Mouse (Mus musculus): ENCODE measurements at regions not wholly inside any gene's neighbourhood (a gene's known extent, or its start where the extent isn't known, plus 50 kb on each side); places are given as distances from the start of the nearest gene placed in this dataset.

GRCm38 (mm10) chr14:76225532-76225931 is 114.8 kb downstream of the Nufip1 start:
- WGBS = 68% methylated on average over 12 of the region's 12 CpGs
- Histone ChIP-seq H3K4me3 (ENCODE audit: low read depth, low read length) (no peak overlapping the region), H3K27ac (ENCODE audit: low read depth, low read length) (no peak overlapping the region), H3K4me1 (ENCODE audit: insufficient read depth) (no peaks in the 10 kb centered on the region), H3K27me3 (ENCODE audit: insufficient read depth, low read length) (no peaks in the 10 kb centered on the region), H3K9ac (no peak overlapping the region), H3K36me3 (ENCODE audit: insufficient read depth) (no peaks in the 10 kb centered on the region), H3K4me2 (ENCODE audit: low read depth) (no peak overlapping the region), H3K9me3 (ENCODE audit: low read length) (no peaks in the 10 kb centered on the region)
- TF ChIP-seq CTCF (IDR thresholded peaks at IDR 0.05; ENCODE audit: low read depth) = no peak
- ATAC-seq = no peak
- no peak for DNase-seq

GRCm38 (mm10) chr14:76226621-76227297 is 116.1 kb downstream of the Nufip1 start:
- Histone ChIP-seq H3K9me3 (ENCODE audit: low read length) (no peaks in the 10 kb centered on the region), H3K4me2 (ENCODE audit: low read depth) (no peak overlapping the region), H3K36me3 (ENCODE audit: insufficient read depth) (no peaks in the 10 kb centered on the region), H3K9ac (no peak overlapping the region), H3K4me1 (ENCODE audit: insufficient read depth) (no peaks in the 10 kb centered on the region), H3K27me3 (ENCODE audit: insufficient read depth, low read length) (no peaks in the 10 kb centered on the region), H3K4me3 (ENCODE audit: low read depth, low read length) (no peak overlapping the region), H3K27ac (ENCODE audit: low read depth, low read length) (no peak overlapping the region)
- TF ChIP-seq CTCF (IDR thresholded peaks at IDR 0.05; ENCODE audit: low read depth) = no peak
- ATAC-seq (no peak), DNase-seq (no peak)
- WGBS = 74% methylated on average over 4 of the region's 4 CpGs

- ATAC-seq = no peak
These were observed 118.4 kb downstream of the Nufip1 start for GRCm38 (mm10) chr14:76228968-76229555.

GRCm38 (mm10) chr14:76239856-76240493 is 129.3 kb downstream of the Nufip1 start:
- no peak for ATAC-seq
- H3K36me3 ChIP-seq (ENCODE audit: insufficient read depth) = no peaks in the 10 kb centered on the region
- H3K4me2 ChIP-seq (ENCODE audit: low read depth) = no peak overlapping the region
- H3K9me3 ChIP-seq (ENCODE audit: low read length) = no peaks in the 10 kb centered on the region
- H3K27ac ChIP-seq (ENCODE audit: low read depth, low read length) = no peak overlapping the region
- no peak for TF ChIP-seq CTCF (IDR thresholded peaks at IDR 0.05; ENCODE audit: low read depth)
- H3K27me3 ChIP-seq (ENCODE audit: insufficient read depth, low read length) = no peaks in the 10 kb centered on the region
- DNase-seq = no peak
- no peak overlapping the region for H3K4me3 ChIP-seq (ENCODE audit: low read depth, low read length)
- no peaks in the 10 kb centered on the region for H3K4me1 ChIP-seq (ENCODE audit: insufficient read depth)
- no peak overlapping the region for H3K9ac ChIP-seq
- WGBS = 85% methylated on average over 14 of the region's 14 CpGs

More at GRCm38 (mm10) chr14:76228968-76229555, 118.4 kb downstream of the Nufip1 start:
- Histone ChIP-seq H3K27me3 (ENCODE audit: insufficient read depth, low read length) (no peaks in the 10 kb centered on the region), H3K36me3 (ENCODE audit: insufficient read depth) (no peaks in the 10 kb centered on the region), H3K4me2 (ENCODE audit: low read depth) (no peak overlapping the region), H3K4me1 (ENCODE audit: insufficient read depth) (no peaks in the 10 kb centered on the region), H3K4me3 (ENCODE audit: low read depth, low read length) (no peak overlapping the region), H3K9me3 (ENCODE audit: low read length) (no peaks in the 10 kb centered on the region), H3K9ac (no peak overlapping the region), H3K27ac (ENCODE audit: low read depth, low read length) (no peak overlapping the region)
- WGBS = 57% methylated on average over 9 of the region's 9 CpGs
- TF ChIP-seq CTCF (IDR thresholded peaks at IDR 0.05; ENCODE audit: low read depth) = no peak
- DNase-seq = no peak

- peak; percentile 18; the same call in 1 of the 2 replicates for ATAC-seq
- 54% methylated on average over 14 of the region's 14 CpGs for WGBS
- DNase-seq = no peak
- TF ChIP-seq CTCF (IDR thresholded peaks at IDR 0.05; ENCODE audit: low read depth) = no peak
- H3K4me3 ChIP-seq (ENCODE audit: low read depth, low read length) = no peak overlapping the region
- H3K27ac ChIP-seq (ENCODE audit: low read depth, low read length) = peak overlapping the region; percentile 29; the same call in 1 of the 2 replicates
- H3K27me3 ChIP-seq (ENCODE audit: insufficient read depth, low read length) = no peaks in the 10 kb centered on the region
- H3K9ac ChIP-seq = no peak overlapping the region
- no peaks in the 10 kb centered on the region for H3K4me1 ChIP-seq (ENCODE audit: insufficient read depth)
- H3K4me2 ChIP-seq (ENCODE audit: low read depth) = peak overlapping the region; percentile 15; the same call in 1 of the 2 replicates
- H3K9me3 ChIP-seq (ENCODE audit: low read length) = no peaks in the 10 kb centered on the region
- H3K36me3 ChIP-seq (ENCODE audit: insufficient read depth) = no peaks in the 10 kb centered on the region
These were observed 133.1 kb downstream of the Nufip1 start for GRCm38 (mm10) chr14:76243581-76244337.

GRCm38 (mm10) chr14:76244338-76245062 is 133.8 kb downstream of the Nufip1 start:
- peak; percentile 57 for DNase-seq
- ATAC-seq = peak; percentile 86
- H3K9ac ChIP-seq = no peak overlapping the region
- peak overlapping the region; percentile 15; the same call in 1 of the 2 replicates for H3K4me2 ChIP-seq (ENCODE audit: low read depth)
- H3K27me3 ChIP-seq (ENCODE audit: insufficient read depth, low read length) = no peaks in the 10 kb centered on the region
- WGBS = 17% methylated on average over 18 of the region's 18 CpGs
- H3K9me3 ChIP-seq (ENCODE audit: low read length) = no peaks in the 10 kb centered on the region
- no peaks in the 10 kb centered on the region for H3K4me1 ChIP-seq (ENCODE audit: insufficient read depth)
- H3K4me3 ChIP-seq (ENCODE audit: low read depth, low read length) = no peak overlapping the region
- H3K27ac ChIP-seq (ENCODE audit: low read depth, low read length) = peak overlapping the region; percentile 29; the same call in 1 of the 2 replicates
- no peak for TF ChIP-seq CTCF (IDR thresholded peaks at IDR 0.05; ENCODE audit: low read depth)
- no peaks in the 10 kb centered on the region for H3K36me3 ChIP-seq (ENCODE audit: insufficient read depth)
